Mouse (Mus musculus) thymus, postnatal 4 days (tissue): Measurements from ENCODE around the gene Slc38a9.

ENCODE experiments used
- DNase-seq: peaks from one replicate; pipeline ENCODE4 v3.0.0; 2021

Gene Slc38a9

GRCm38 (mm10) chr13:112771447-112772208, 111.1 kb downstream of the Slc38a9 start:
- no peak for DNase-seq

- DNase-seq, result no peak
Measured at GRCm38 (mm10) chr13:112772252-112772651, 111.7 kb downstream of the Slc38a9 start.

- no peak for DNase-seq
Measured at GRCm38 (mm10) chr13:112772861-112773260, 112.3 kb downstream of the Slc38a9 start.

- DNase-seq, result no peak
Measured at GRCm38 (mm10) chr13:112773991-112774675, 113.6 kb downstream of the Slc38a9 start.

GRCm38 (mm10) chr13:112775856-112776255, 115.3 kb downstream of the Slc38a9 start:
- DNase-seq, result no peak

GRCm38 (mm10) chr13:112778407-112778806, 117.9 kb downstream of the Slc38a9 start:
- no peak for DNase-seq

GRCm38 (mm10) chr13:112785305-112785704, 124.8 kb downstream of the Slc38a9 start:
- no peak for DNase-seq

GRCm38 (mm10) chr13:112786142-112786541, 125.6 kb downstream of the Slc38a9 start:
- no peak for DNase-seq

- no peak for DNase-seq
Measured at GRCm38 (mm10) chr13:112786942-112787533, 126.5 kb downstream of the Slc38a9 start.
